Mouse (Mus musculus) ES-E14 (cell line): ENCODE measurements around the gene Asic2.

ENCODE experiments used
- CHD2 ChIP-seq: IDR thresholded peaks from 2 replicates; pipeline ENCODE4 v1.6.1; 2014; ENCODE audit warnings: mild to moderate bottlenecking, low read depth, low read length, inconsistent platforms
- HCFC1 ChIP-seq: IDR thresholded peaks from 2 replicates; pipeline ENCODE4 v1.6.1; 2012; ENCODE audit warnings: low read length, inconsistent platforms, borderline replicate concordance; ENCODE audit not compliant: insufficient read depth
- MAFK ChIP-seq: IDR thresholded peaks from 2 replicates; pipeline ENCODE4 v1.6.1; 2014; ENCODE audit warnings: mild to moderate bottlenecking, low read depth, low read length, inconsistent platforms; ENCODE audit not compliant: insufficient read depth
- ZC3H11A ChIP-seq: IDR thresholded peaks from 2 replicates; pipeline ENCODE4 v1.6.1; 2012; ENCODE audit warnings: low read depth, mild to moderate bottlenecking, inconsistent platforms, low read length, borderline replicate concordance
- ZNF384 ChIP-seq: IDR thresholded peaks from 2 replicates; pipeline ENCODE4 v1.6.1; 2012; ENCODE audit warnings: low read depth, low read length, inconsistent platforms

DNA sequence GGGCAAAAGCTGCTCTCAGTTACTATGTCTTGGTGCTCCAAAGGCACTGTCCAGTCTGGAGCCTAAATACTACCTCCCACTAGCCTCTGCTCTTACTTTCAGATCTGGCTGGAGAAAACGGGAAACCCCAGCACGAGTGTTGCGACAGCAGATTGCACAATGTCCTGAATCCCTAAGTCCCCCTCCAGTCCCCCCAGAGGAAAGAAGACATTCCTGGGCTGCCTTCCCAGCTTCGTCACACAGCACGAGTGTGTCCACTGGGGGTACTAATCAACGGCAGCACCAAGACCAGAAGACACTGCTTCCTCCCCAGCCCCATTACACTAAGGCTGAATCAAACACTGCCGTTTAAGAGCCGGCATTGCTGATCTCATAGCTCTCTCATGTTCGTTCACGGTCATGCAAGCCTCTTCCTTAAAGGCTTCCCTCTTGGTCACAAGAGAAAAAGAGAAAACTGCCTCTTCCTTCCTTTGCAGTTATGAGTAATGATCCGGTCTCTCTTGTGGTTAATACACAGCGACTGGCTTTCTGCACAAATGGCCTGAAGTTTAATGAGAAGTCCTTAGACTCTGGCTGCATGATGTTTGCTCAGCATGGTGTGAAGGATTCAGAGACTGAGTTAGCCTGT is 38.7 kb upstream of the Asic2 start:
- TF ChIP-seq ZC3H11A (no peak), HCFC1 (no peak), CHD2 (no peak), ZNF384 (no peak), MAFK (no peak)
